Comparison of ENCODE assay signal across 8 mouse cellular contexts in the genomic region with DNA sequence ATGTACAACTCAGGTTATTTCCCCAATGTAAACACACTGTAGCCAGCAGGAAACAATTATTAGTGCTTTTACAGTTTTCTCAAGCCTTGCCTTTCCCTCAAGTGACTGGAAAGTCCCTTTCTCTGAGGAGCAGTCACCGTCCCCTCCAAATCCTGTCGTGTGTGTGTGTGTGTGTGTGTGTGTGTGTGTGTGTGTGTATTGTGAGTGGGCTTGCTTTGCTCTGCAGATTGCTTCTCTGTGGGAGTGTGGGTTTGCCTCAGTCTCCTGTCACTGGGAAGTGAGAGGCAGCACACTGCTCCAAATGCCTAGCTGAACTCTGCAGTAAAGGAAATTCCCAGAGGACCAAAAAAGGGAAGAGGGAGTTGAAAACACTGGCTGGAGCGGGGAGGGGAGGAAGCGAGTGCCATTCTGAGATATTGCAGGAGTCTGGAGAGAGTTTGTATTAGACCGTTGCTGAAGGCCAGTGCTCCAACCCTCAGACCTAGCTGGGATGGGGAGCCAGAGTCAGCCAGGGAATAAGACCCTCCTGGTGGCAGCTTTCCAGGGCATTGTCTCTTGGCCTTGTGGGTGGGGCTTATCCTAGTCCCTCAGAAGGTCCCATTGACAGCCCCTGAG. TPM values are rescaled to one million over a fixed set of nuclear protein-coding genes. Genes with fewer than 3 reads are reported as not detected.
DNase-seq lines count a peak whose midpoint lies in the region; ATAC-seq lines count a peak whose summit lies in the region.

No protein-coding gene starts in this region.

- no peaks in the 10 kb centered on the region for H3K9me3 ChIP-seq in forebrain, embryonic 10.5 days
- H3K9me3 ChIP-seq in forebrain, embryonic 12.5 days: no peaks in the 10 kb centered on the region
- no peaks in the 10 kb centered on the region for H3K9me3 ChIP-seq in liver, embryonic 11.5 days (ENCODE audit: control insufficient read depth, low read length)

- H3K4me1 ChIP-seq in forebrain, embryonic 10.5 days: peaks cover 20% of the 10 kb centered on the region
- peaks cover 18% of the 10 kb centered on the region for H3K4me1 ChIP-seq in forebrain, embryonic 12.5 days
- H3K4me1 ChIP-seq in liver, embryonic 11.5 days (replicated peaks; ENCODE audit: control insufficient read depth, insufficient read depth, low read length): peaks cover 23% of the 10 kb centered on the region

- ATAC-seq in forebrain, embryonic 12.5 days (ENCODE audit: low FRiP score): no peak
- peak; percentile 83 for ATAC-seq in inflammation-experienced regulatory T-cells, adult 6 months
- peak; percentile 26; the same call in 1 of the 2 replicates for ATAC-seq in liver, embryonic 11.5 days (replicated peaks; ENCODE audit: low FRiP score)

- H3K4me3 ChIP-seq in forebrain, embryonic 10.5 days: no peak overlapping the region
- H3K4me3 ChIP-seq in forebrain, embryonic 12.5 days (replicated peaks): no peak overlapping the region
- H3K4me3 ChIP-seq in liver, embryonic 11.5 days (ENCODE audit: low read depth, low read length): no peak overlapping the region

- no peak overlapping the region for H3K4me2 ChIP-seq in forebrain, embryonic 12.5 days
- peak overlapping the region; percentile 20 for H3K4me2 ChIP-seq in liver, embryonic 11.5 days

- peak overlapping the region; percentile 48; the same call in 1 of the 2 replicates for H3K27ac ChIP-seq in forebrain, embryonic 10.5 days
- H3K27ac ChIP-seq in forebrain, embryonic 12.5 days: no peak overlapping the region
- H3K27ac ChIP-seq in liver, embryonic 11.5 days (ENCODE audit: low read depth, low read length): peak overlapping the region; percentile 72

- peaks cover 32% of the 10 kb centered on the region for H3K36me3 ChIP-seq in forebrain, embryonic 10.5 days (replicated peaks)
- H3K36me3 ChIP-seq in forebrain, embryonic 12.5 days (replicated peaks): peaks cover 28% of the 10 kb centered on the region
- H3K36me3 ChIP-seq in liver, embryonic 11.5 days (ENCODE audit: control insufficient read depth, insufficient read depth, low read length): peaks cover 9% of the 10 kb centered on the region

- 62% methylated on average over 5 of the region's 5 CpGs for WGBS in forebrain, embryonic 10.5 days
- WGBS in forebrain, embryonic 12.5 days: 63% methylated on average over 5 of the region's 5 CpGs
- 50% methylated on average over 5 of the region's 5 CpGs for WGBS in liver, embryonic 11.5 days

- no peak overlapping the region for H3K9ac ChIP-seq in forebrain, embryonic 12.5 days
- no peak overlapping the region; the same call in 1 of the 2 replicates for H3K9ac ChIP-seq in liver, embryonic 11.5 days (ENCODE audit: low read depth, low read length)

- DNase-seq in forebrain, embryonic 10.5 days (ENCODE audit: extremely low spot score, low spot score): no peak
- peak; percentile 17 for DNase-seq in urinary bladder, postnatal 14 days (ENCODE audit: low spot score)
- no peak for DNase-seq in urinary bladder, adult 18-20 months (ENCODE audit: low spot score in 2 of 2)
- DNase-seq in liver, embryonic 11.5 days (ENCODE audit: low spot score): no peak
- DNase-seq in cerebellum, adult 9-10 months: no peak
- no peak for DNase-seq in cerebellum, adult 9-11 months

- no peaks in the 10 kb centered on the region for H3K27me3 ChIP-seq in forebrain, embryonic 10.5 days (ENCODE audit: poor library complexity, severe bottlenecking)
- H3K27me3 ChIP-seq in forebrain, embryonic 12.5 days: no peaks in the 10 kb centered on the region; the same call in 1 of the 2 replicates
- no peaks in the 10 kb centered on the region for H3K27me3 ChIP-seq in liver, embryonic 11.5 days (replicated peaks; ENCODE audit: control insufficient read depth, insufficient read depth, low read length)

RNA-seq across cellular contexts. Expression of a gene that starts 12.8 kb away (rescaled TPM):
- 28.7 and 32.8 TPM in 2 replicates for polyA plus RNA-seq in forebrain, embryonic 10.5 days (2016; fragmentation: Nextera tagmentation; extraction: Ambion mirVana)
- polyA plus RNA-seq in forebrain, embryonic 12.5 days (2016; fragmentation: Nextera tagmentation; extraction: Ambion mirVana): 38.8 and 41.4 TPM in 2 replicates
- 10 to 100 TPM; 49.2 to 57.0 (median 50.5) TPM for polyA plus RNA-seq in inflammation-experienced regulatory T-cells, adult 6 months (2017; shearing (Covaris generic))
- polyA plus RNA-seq in liver, embryonic 11.5 days (2014; fragmentation: Nextera tagmentation; extraction: Ambion mirVana): 17.3 and 21.5 TPM in 2 replicates

RNA-seq across cellular contexts. Expression of a gene that starts 23.1 kb away (rescaled TPM):
- polyA plus RNA-seq in forebrain, embryonic 10.5 days (2016; fragmentation: Nextera tagmentation; extraction: Ambion mirVana): 12.5 and 13.3 TPM in 2 replicates
- polyA plus RNA-seq in forebrain, embryonic 12.5 days (2016; fragmentation: Nextera tagmentation; extraction: Ambion mirVana): 16.3 and 18.9 TPM in 2 replicates
- polyA plus RNA-seq in inflammation-experienced regulatory T-cells, adult 6 months (2017; shearing (Covaris generic)): 100 to 1,000 TPM in 2 of 3 experiments, 10 to 100 TPM in 1; 86.1 to 123 (median 103) TPM
- polyA plus RNA-seq in liver, embryonic 11.5 days (2014; fragmentation: Nextera tagmentation; extraction: Ambion mirVana): 19.3 and 20.6 TPM in 2 replicates
